Mouse (Mus musculus) CD4-positive, CD25-positive, alpha-beta regulatory T cell, adult 9 weeks (primary cell): ENCODE results near the gene Pknox1. TPM values are rescaled to one million over a fixed set of nuclear protein-coding genes. Genes with fewer than 3 reads are reported as not detected.

Experiments
- polyA plus RNA-seq: library from polyadenylated mRNA; unstranded; fragments of 100-300 nt; shearing (Covaris generic); gene quantifications from one replicate; pipeline ENCODE4 v1.2.1, GENCODE M21; 2017

Gene Pknox1
- polyA plus RNA-seq: 64.8 TPM

GRCm38 (mm10) chr17:31564015-31564857, at the start of gene Pknox1:
TSS of gene Pknox1 (plus strand) at chr17:31564734.

GRCm38 (mm10) chr17:31519946-31520838, 44.3 kb upstream of the Pknox1 start, which contains the start of the genes Wdr4 and Ndufv3:
TSS of gene Wdr4 (minus strand) at chr17:31519980.
TSS of gene Ndufv3 (plus strand) at chr17:31520115.

GRCm38 (mm10) chr17:31636942-31637811, 72.6 kb downstream of the Pknox1 start, which contains the start of gene Cbs:
TSS of gene Cbs (minus strand) at chr17:31637238.

Other genes starting within 250 kb of the Pknox1 start
- not detected for gene Pde9a, start 178.5 kb upstream of the Pknox1 start, polyA plus RNA-seq
- gene Wdr4, start 44.8 kb upstream of the Pknox1 start, polyA plus RNA-seq: 28.6 TPM
- gene Ndufv3, start 44.6 kb upstream of the Pknox1 start, polyA plus RNA-seq: 276 TPM
- not detected for gene Cbs, start 72.5 kb downstream of the Pknox1 start, polyA plus RNA-seq
- 265 TPM for gene U2af1, start 94.2 kb downstream of the Pknox1 start, polyA plus RNA-seq
- gene Cryaa, start 113.1 kb downstream of the Pknox1 start, polyA plus RNA-seq: not detected